Mouse (Mus musculus) retina, adult 2 months (tissue): ENCODE measurements at regions not wholly inside any gene's neighbourhood (a gene's known extent, or its start where the extent isn't known, plus 50 kb on each side); places are given as distances from the start of the nearest gene placed in this dataset.
"Not testable (repeated sequence)": the region's sequence is repeated elsewhere in the genome, so short reads cannot be mapped to it uniquely, and the experiment has no call there.

Source experiments
- DNase-seq: peaks from one replicate; pipeline ENCODE4 v3.0.0-alpha.2; 2012; ENCODE audit warnings: low read depth, low spot score

GRCm38 (mm10) chr12:65420127-65420526 lies 194.8 kb downstream of the Wdr20rt start:
- no peak for DNase-seq

- DNase-seq = no peak
Observed at GRCm38 (mm10) chr12:65424506-65424905, 199.2 kb downstream of the Wdr20rt start.

GRCm38 (mm10) chr12:65425440-65425839 lies 200.1 kb downstream of the Wdr20rt start:
- DNase-seq = no peak

GRCm38 (mm10) chr12:65426884-65427283 lies 201.6 kb downstream of the Wdr20rt start:
- DNase-seq = no peak

GRCm38 (mm10) chr12:65428214-65428981 lies 203.1 kb downstream of the Wdr20rt start:
- DNase-seq = no peak

GRCm38 (mm10) chr12:65450845-65451244 lies 225.5 kb downstream of the Wdr20rt start:
- no peak for DNase-seq

GRCm38 (mm10) chr12:65455683-65456082 lies 230.4 kb downstream of the Wdr20rt start:
- no peak for DNase-seq

GRCm38 (mm10) chr12:65456956-65457355 lies 231.6 kb downstream of the Wdr20rt start:
- no peak for DNase-seq

- no peak for DNase-seq
Observed at GRCm38 (mm10) chr12:65464246-65464645, 238.9 kb downstream of the Wdr20rt start.

GRCm38 (mm10) chr12:65478674-65479073 lies 253.4 kb downstream of the Wdr20rt start:
- DNase-seq = not testable (repeated sequence)

GRCm38 (mm10) chr12:65480829-65481228 lies 255.5 kb downstream of the Wdr20rt start:
- no peak for DNase-seq

GRCm38 (mm10) chr12:65491092-65491491 lies 265.8 kb downstream of the Wdr20rt start:
- DNase-seq = no peak

- no peak for DNase-seq
Observed at GRCm38 (mm10) chr12:65494388-65495030, 269.2 kb downstream of the Wdr20rt start.

GRCm38 (mm10) chr12:65496613-65497012 lies 271.3 kb downstream of the Wdr20rt start:
- DNase-seq = no peak

- no peak for DNase-seq
Observed at GRCm38 (mm10) chr12:65497602-65498001, 272.3 kb downstream of the Wdr20rt start.

- DNase-seq = no peak
Observed at GRCm38 (mm10) chr12:65501459-65501858, 276.1 kb downstream of the Wdr20rt start.

- no peak for DNase-seq
Observed at GRCm38 (mm10) chr12:65502045-65502444, 276.7 kb downstream of the Wdr20rt start.

GRCm38 (mm10) chr12:65513070-65513469 lies 287.8 kb downstream of the Wdr20rt start:
- no peak for DNase-seq

- DNase-seq = no peak
Observed at GRCm38 (mm10) chr12:65534142-65534690, 308.9 kb downstream of the Wdr20rt start.

GRCm38 (mm10) chr12:65548301-65548700 lies 323.0 kb downstream of the Wdr20rt start:
- DNase-seq = no peak

- no peak for DNase-seq
Observed at GRCm38 (mm10) chr12:65552230-65552629, 326.9 kb downstream of the Wdr20rt start.

GRCm38 (mm10) chr12:65559036-65559435 lies 333.7 kb downstream of the Wdr20rt start:
- DNase-seq = no peak

- no peak for DNase-seq
Observed at GRCm38 (mm10) chr12:65559809-65560208, 334.5 kb downstream of the Wdr20rt start.
